Mouse (Mus musculus): Measurements from ENCODE around the gene Pbx1. TPM values are rescaled to one million over a fixed set of nuclear protein-coding genes. Genes with fewer than 3 reads are reported as not detected.

The Pbx1 gene
- polyA plus RNA-seq, 1 experiment: 56.8 TPM

DNA sequence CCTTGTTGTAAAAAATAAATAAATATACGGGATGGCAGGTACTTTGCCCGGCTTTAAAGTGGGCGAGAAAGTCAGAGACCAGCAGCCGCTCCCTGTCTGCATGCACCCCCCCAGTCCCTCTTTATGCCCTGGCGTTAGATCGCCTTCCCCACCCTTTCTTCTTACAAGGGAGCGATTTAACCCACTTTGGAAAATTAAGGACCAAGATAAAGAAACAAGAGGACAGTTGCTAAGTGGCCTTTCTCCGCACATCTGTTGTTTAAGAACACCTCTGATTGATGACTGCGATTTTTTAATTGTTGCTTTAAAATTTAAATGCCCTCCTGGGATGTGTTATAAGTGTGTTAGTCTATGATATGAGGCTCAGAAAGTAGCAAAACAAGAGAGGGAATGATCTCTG lies 5.2 kb downstream of the Pbx1 start:
- no peaks in the 10 kb centered on the region; the same call in 1 of the 2 replicates for H3K4me1 ChIP-seq (ENCODE audit: control insufficient read depth, insufficient read depth, low read length)
- 43% methylated on average over 9 of the region's 9 CpGs for WGBS
- TF ChIP-seq CTCF (IDR thresholded peaks at IDR 0.05; ENCODE audit: insufficient read depth, low read length): no peak
- TF ChIP-seq POLR2A (IDR thresholded peaks at IDR 0.05; ENCODE audit: borderline replicate concordance, extremely low read depth, low read depth, low read length): no peak
- DNase-seq: no peak
- peak overlapping the region; percentile 46 for H3K4me3 ChIP-seq (replicated peaks; ENCODE audit: extremely low read depth, low read depth, low read length)

GRCm38 (mm10) chr1:168426281-168426680 lies 5.8 kb downstream of the Pbx1 start:
- Histone ChIP-seq H3K4me1 (ENCODE audit: control insufficient read depth, insufficient read depth, low read length) (no peaks in the 10 kb centered on the region; the same call in 1 of the 2 replicates), H3K4me3 (replicated peaks; ENCODE audit: extremely low read depth, low read depth, low read length) (peak overlapping the region; percentile 32)
- 45% methylated on average over 7 of the region's 7 CpGs for WGBS
- TF ChIP-seq CTCF (IDR thresholded peaks at IDR 0.05; ENCODE audit: insufficient read depth, low read length) (no peak), POLR2A (IDR thresholded peaks at IDR 0.05; ENCODE audit: borderline replicate concordance, extremely low read depth, low read depth, low read length) (no peak)
- no peak for DNase-seq

DNA sequence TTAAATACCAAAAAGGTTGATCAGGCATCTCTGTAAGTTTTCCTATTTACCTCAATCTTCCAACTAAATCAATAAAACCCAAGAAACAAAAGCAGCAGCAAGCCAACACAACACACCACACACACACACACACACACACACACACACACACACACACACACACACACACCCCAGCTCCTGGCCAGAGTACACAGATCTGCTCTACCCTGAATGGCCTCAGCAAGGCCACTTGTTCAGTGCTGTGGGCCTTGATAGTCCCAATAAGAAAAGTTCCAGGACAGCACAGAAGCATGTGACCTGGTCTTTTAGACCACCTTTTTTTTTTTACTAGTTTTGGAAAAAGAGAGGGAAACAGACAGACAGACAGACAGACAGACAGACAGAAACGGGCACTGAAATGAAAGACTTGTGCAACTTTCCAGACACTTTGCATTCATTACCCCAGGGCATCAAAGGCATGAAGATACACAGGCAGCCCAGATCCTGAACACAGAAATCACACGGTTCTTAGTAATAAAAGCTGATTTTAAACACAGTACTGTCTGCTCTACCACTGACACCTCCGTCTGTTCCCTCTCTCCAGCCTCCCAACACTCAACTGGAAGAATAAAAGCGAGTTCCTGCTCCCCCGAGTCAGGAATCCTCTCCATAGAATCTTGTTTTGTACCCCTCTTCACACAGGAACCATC lies 6.9 kb downstream of the Pbx1 start:
- 42% methylated on average over 5 of the region's 5 CpGs for WGBS
- DNase-seq: no peak

GRCm38 (mm10) chr1:168423389-168423930 lies 8.6 kb downstream of the Pbx1 start:
- H3K4me3 ChIP-seq (replicated peaks; ENCODE audit: extremely low read depth, low read depth, low read length): no peak overlapping the region
- H3K4me1 ChIP-seq (ENCODE audit: control insufficient read depth, insufficient read depth, low read length): no peaks in the 10 kb centered on the region; the same call in 1 of the 2 replicates
- DNase-seq: no peak
- TF ChIP-seq CTCF (IDR thresholded peaks at IDR 0.05; ENCODE audit: insufficient read depth, low read length) (no peak), POLR2A (IDR thresholded peaks at IDR 0.05; ENCODE audit: borderline replicate concordance, extremely low read depth, low read depth, low read length) (no peak)
- 62% methylated on average over 11 of the region's 11 CpGs for WGBS

More for the DNA sequence above, 6.9 kb downstream of the Pbx1 start:
- TF ChIP-seq CTCF (IDR thresholded peaks at IDR 0.05; ENCODE audit: insufficient read depth, low read length) (no peak), POLR2A (IDR thresholded peaks at IDR 0.05; ENCODE audit: borderline replicate concordance, extremely low read depth, low read depth, low read length) (no peak)
- Histone ChIP-seq H3K4me1 (ENCODE audit: control insufficient read depth, insufficient read depth, low read length) (no peaks in the 10 kb centered on the region; the same call in 1 of the 2 replicates), H3K4me3 (replicated peaks; ENCODE audit: extremely low read depth, low read depth, low read length) (no peak overlapping the region)

GRCm38 (mm10) chr1:168418903-168419302 lies 13.2 kb downstream of the Pbx1 start:
- no peak overlapping the region for H3K4me3 ChIP-seq (replicated peaks; ENCODE audit: extremely low read depth, low read depth, low read length)
- TF ChIP-seq POLR2A (IDR thresholded peaks at IDR 0.05; ENCODE audit: borderline replicate concordance, extremely low read depth, low read depth, low read length) (no peak), CTCF (IDR thresholded peaks at IDR 0.05; ENCODE audit: insufficient read depth, low read length) (no peak)
- WGBS: 84% methylated on average over 9 of the region's 9 CpGs
- H3K4me1 ChIP-seq (ENCODE audit: control insufficient read depth, insufficient read depth, low read length): peaks cover 5% of the 10 kb centered on the region
- no peak for DNase-seq

GRCm38 (mm10) chr1:168417626-168418025 lies 14.4 kb downstream of the Pbx1 start:
- DNase-seq: no peak
- no peak for TF ChIP-seq CTCF (IDR thresholded peaks at IDR 0.05; ENCODE audit: insufficient read depth, low read length)
- WGBS: 70% methylated on average over 6 of the region's 6 CpGs
- Histone ChIP-seq H3K4me1 (ENCODE audit: control insufficient read depth, insufficient read depth, low read length) (peaks cover 5% of the 10 kb centered on the region), H3K4me3 (replicated peaks; ENCODE audit: extremely low read depth, low read depth, low read length) (no peak overlapping the region)

DNA sequence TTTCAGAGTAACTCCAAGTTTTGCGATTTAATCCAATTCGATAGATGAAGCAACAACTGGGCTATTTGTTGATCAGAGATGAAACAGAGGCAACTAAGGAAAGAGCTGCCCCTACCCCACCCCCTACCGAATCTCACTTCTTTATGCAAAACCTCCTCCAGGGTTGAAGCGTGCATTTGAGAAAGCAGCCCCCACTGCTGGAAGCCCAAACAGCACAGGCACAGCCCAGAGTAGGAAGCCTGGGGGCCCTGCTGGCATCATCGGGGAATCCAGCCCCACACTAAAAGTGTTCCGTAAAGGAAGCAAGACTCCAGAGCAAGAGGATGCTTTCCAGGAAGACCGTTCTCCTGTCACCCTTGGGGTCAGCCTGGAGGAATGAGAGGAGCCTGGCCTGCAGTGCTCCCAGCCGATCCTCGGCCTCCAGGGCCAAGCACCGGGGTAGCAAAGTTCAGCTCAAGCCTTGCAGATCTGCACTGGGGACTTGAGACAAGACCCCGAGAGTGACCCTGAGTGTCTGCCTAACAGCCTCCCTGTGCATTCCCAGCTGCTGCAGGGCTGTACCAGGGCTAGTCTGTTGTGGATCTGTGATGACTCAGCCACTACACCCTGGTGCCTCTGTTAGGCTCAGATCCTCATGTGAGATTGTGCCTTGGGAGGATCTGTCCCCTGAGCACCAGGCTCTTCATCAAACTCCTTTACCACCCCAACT lies 15.2 kb downstream of the Pbx1 start:
- DNase-seq: no peak
- no peak overlapping the region for H3K4me3 ChIP-seq (replicated peaks; ENCODE audit: extremely low read depth, low read depth, low read length)
- TF ChIP-seq POLR2A (IDR thresholded peaks at IDR 0.05; ENCODE audit: borderline replicate concordance, extremely low read depth, low read depth, low read length) (no peak), CTCF (IDR thresholded peaks at IDR 0.05; ENCODE audit: insufficient read depth, low read length) (no peak)
- WGBS: 40% methylated on average over 11 of the region's 11 CpGs
- H3K4me1 ChIP-seq (ENCODE audit: control insufficient read depth, insufficient read depth, low read length): peaks cover 5% of the 10 kb centered on the region

DNA sequence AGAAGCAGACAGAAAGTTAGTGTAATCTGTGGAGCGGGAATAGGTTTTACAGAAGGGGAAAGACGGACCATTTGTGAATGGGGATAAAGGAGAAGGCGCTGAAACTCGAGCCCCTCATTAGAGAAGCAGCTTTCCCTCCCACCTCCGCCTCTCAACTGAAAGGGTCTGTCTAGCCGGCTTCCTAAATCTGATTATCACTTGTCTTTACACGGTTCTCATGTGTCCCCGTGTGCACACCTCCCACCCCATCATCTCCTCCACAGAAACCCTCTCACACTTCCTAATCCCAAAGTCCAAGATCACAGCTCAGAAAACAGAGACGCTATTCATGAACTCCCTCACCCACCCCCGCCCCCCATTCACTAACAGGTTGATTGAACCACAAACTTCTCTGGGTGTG lies 21.5 kb downstream of the Pbx1 start:
- 54% methylated on average over 10 of the region's 10 CpGs for WGBS
- no peak for DNase-seq
- Histone ChIP-seq H3K4me3 (replicated peaks; ENCODE audit: extremely low read depth, low read depth, low read length) (no peak overlapping the region), H3K4me1 (ENCODE audit: control insufficient read depth, insufficient read depth, low read length) (peaks cover 8% of the 10 kb centered on the region)
- no peak for TF ChIP-seq CTCF (IDR thresholded peaks at IDR 0.05; ENCODE audit: insufficient read depth, low read length)

DNA sequence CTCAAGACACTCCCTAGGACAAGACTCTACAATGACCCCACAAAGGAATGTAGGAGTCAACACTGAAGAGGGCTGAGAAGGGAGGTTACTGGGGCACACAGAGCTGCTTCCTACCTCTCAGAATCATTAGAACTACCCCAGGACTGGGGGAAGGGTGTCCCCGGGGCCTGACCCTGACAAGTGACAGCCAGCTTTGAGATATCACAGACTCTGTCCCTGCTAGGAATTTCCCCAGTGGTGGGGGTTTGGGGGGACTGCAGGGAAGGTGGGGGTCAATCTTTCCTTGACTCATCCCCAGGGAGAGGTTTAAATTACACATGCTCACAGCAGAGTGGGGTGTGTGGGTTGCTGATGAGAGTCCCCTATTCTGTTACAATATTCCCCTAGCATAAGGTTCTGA lies 22.0 kb downstream of the Pbx1 start:
- peaks cover 8% of the 10 kb centered on the region for H3K4me1 ChIP-seq (ENCODE audit: control insufficient read depth, insufficient read depth, low read length)
- WGBS: 50% methylated on average over 1 of the region's 1 CpGs
- H3K4me3 ChIP-seq (replicated peaks; ENCODE audit: extremely low read depth, low read depth, low read length): no peak overlapping the region
- no peak for DNase-seq
- TF ChIP-seq CTCF (IDR thresholded peaks at IDR 0.05; ENCODE audit: insufficient read depth, low read length) (no peak), POLR2A (IDR thresholded peaks at IDR 0.05; ENCODE audit: borderline replicate concordance, extremely low read depth, low read depth, low read length) (no peak)

DNA sequence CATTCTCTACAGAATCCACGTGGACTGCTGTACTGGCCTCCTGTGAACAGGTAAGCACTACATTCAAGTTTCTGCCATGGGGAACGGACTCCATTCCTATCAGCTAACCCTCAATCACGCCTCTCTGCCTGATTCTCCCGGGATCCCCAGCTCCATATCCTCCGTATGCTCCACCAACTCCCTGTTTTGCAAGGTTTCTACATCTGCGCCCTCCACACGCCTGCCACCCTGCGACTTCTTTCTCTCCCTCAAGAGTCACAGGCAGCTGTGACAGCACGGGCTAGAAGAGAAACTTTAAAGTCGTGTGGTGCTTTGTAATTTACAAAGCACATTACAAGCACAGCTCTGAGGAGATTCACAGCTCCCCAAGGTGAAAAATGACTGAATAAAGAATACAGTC lies 23.3 kb downstream of the Pbx1 start:
- Histone ChIP-seq H3K4me3 (replicated peaks; ENCODE audit: extremely low read depth, low read depth, low read length) (no peak overlapping the region), H3K4me1 (ENCODE audit: control insufficient read depth, insufficient read depth, low read length) (peaks cover 8% of the 10 kb centered on the region)
- no peak for DNase-seq
- 62% methylated on average over 10 of the region's 10 CpGs for WGBS
- TF ChIP-seq CTCF (IDR thresholded peaks at IDR 0.05; ENCODE audit: insufficient read depth, low read length) (no peak), POLR2A (IDR thresholded peaks at IDR 0.05; ENCODE audit: borderline replicate concordance, extremely low read depth, low read depth, low read length) (no peak)

Data from lung, adult 2 months (tissue).